In the genomic region with DNA sequence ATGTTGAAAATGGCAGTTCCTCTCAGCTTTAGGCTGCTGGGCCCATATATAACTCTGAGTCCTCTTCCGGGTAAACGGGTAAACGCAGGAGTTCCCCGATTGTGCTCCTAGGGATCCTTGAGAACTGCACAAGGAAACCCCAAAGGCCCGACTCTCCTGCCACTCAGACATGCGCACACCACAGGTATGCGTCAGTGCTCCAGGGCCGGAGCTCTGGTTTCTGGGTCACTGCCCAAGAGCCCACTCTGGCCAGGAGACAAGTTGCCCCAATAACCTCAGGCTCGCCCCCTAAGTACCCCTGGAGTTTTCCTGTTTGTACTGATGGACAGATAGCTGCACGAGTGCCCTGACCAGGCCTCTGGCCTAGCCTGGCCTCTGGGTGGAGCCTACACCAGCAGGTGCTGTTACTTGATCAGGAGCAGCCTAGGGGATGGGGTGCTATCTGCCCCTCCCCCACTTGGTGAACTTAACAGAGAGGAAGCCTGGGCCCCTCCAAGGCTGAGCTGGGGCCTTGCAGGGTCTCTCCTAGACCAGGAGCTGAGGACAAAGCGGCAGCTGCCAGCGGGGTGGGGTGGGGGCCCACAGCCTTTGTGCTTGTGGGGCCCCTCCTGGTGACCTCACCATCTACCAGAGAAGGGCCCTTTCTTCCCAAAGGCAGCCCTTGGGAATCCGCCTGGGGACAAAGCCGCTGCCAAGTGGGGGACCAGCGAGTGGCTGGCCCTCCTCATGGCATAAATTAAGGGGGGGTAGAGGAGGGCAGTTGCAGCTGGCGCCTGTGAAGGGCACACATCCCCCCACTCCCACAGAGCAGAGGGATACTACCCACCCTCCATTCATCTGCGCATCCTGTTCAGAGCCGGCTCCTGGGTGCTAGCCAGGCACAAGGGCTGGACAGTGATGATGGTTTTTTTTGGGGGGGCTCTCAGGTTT, we compare ENCODE assay signal across 9 mouse cellular contexts. TPM values are rescaled to one million over a fixed set of nuclear protein-coding genes. Genes with fewer than 3 reads are reported as not detected.
A peak's percentile ranks its signal among the peaks of the same experiment; 100 is the strongest.
DNase-seq lines count a peak whose midpoint lies in the region; ATAC-seq and TF ChIP-seq lines count a peak whose summit lies in the region.
"Had no signal": no experiment of that assay in that cellular context is flagged by ENCODE, and none has a peak within 500 bp of the region (broad histone marks: within the 10 kb centered on the region; RNA-seq: fewer than 3 reads in every experiment).

No protein-coding gene starts in this region.

- DNase-seq in spleen, adult 2 months (ENCODE audit: low read depth in 1 of 2, low spot score in 2 of 2), result no peak
- DNase-seq in spleen, adult 18-20 months, result no peak
- no peak for DNase-seq in liver, embryonic 11.5 days (ENCODE audit: low spot score)
- DNase-seq in retina, postnatal 1 day, result peak; percentile 98
- no peak for DNase-seq in B cell, adult 2 months
- no peak for DNase-seq in spleen, postnatal 36 days (ENCODE audit: low spot score in 2 of 2)

- no peaks in the 10 kb centered on the region for H3K36me3 ChIP-seq in spleen, adult 2 months (ENCODE audit: control insufficient read depth, insufficient read depth, low read length)
- no peaks in the 10 kb centered on the region for H3K36me3 ChIP-seq in embryonic facial prominence, embryonic 12.5 days
- no peaks in the 10 kb centered on the region for H3K36me3 ChIP-seq in intestine, postnatal 0 days (ENCODE audit: control insufficient read depth, insufficient read depth)
- no peaks in the 10 kb centered on the region for H3K36me3 ChIP-seq in liver, embryonic 11.5 days (ENCODE audit: control insufficient read depth, insufficient read depth, low read length)

- H3K4me2 ChIP-seq in embryonic facial prominence, embryonic 12.5 days (replicated peaks), result peak overlapping the region; percentile 38
- H3K4me2 ChIP-seq in intestine, postnatal 0 days (replicated peaks; ENCODE audit: low read depth), result 0 out of 2 replicates have a peak overlapping the region, but pooled peaks have one; percentile 3
- H3K4me2 ChIP-seq in liver, embryonic 11.5 days, result peak overlapping the region; percentile 35

- peaks cover 14% of the 10 kb centered on the region; the same call in 1 of the 2 replicates for H3K4me1 ChIP-seq in spleen, adult 2 months (ENCODE audit: control insufficient read depth, insufficient read depth, insufficient read length)
- peaks cover 47% of the 10 kb centered on the region for H3K4me1 ChIP-seq in embryonic facial prominence, embryonic 12.5 days
- H3K4me1 ChIP-seq in intestine, postnatal 0 days (replicated peaks; ENCODE audit: control insufficient read depth, insufficient read depth, low read length), result peaks cover 24% of the 10 kb centered on the region
- peaks cover 30% of the 10 kb centered on the region for H3K4me1 ChIP-seq in liver, embryonic 11.5 days (replicated peaks; ENCODE audit: control insufficient read depth, insufficient read depth, low read length)

- ATAC-seq in embryonic facial prominence, embryonic 12.5 days (ENCODE audit: insufficient number of reproducible peaks, insufficient read depth, low FRiP score, low TSS enrichment), result peak; percentile 70
- no peak for ATAC-seq in intestine, postnatal 0 days
- peak; percentile 40 for ATAC-seq in liver, embryonic 11.5 days (replicated peaks; ENCODE audit: low FRiP score)

- TF ChIP-seq POLR2A in spleen, adult 2 months (IDR thresholded peaks at IDR 0.05; ENCODE audit: low read depth, low read length), result no peak

- peak overlapping the region; percentile 65 for H3K27ac ChIP-seq in spleen, adult 2 months (ENCODE audit: insufficient read depth, low read length)
- peak overlapping the region; percentile 72 for H3K27ac ChIP-seq in embryonic facial prominence, embryonic 12.5 days
- H3K27ac ChIP-seq in intestine, postnatal 0 days (ENCODE audit: low read depth, low read length), result peak overlapping the region; percentile 70
- no peak overlapping the region for H3K27ac ChIP-seq in liver, embryonic 11.5 days (ENCODE audit: low read depth, low read length)
- H3K27ac ChIP-seq: liver, embryonic 14.5 days had no signal

- no peak overlapping the region for H3K4me3 ChIP-seq in spleen, adult 2 months (ENCODE audit: extremely low read depth, insufficient read depth, insufficient read length)
- H3K4me3 ChIP-seq in embryonic facial prominence, embryonic 12.5 days, result no peak overlapping the region
- H3K4me3 ChIP-seq in intestine, postnatal 0 days (ENCODE audit: low read depth, low read length), result no peak overlapping the region
- H3K4me3 ChIP-seq in liver, embryonic 11.5 days (ENCODE audit: low read depth, low read length), result no peak overlapping the region

- no peaks in the 10 kb centered on the region for H3K27me3 ChIP-seq in spleen, adult 2 months (ENCODE audit: control insufficient read depth, insufficient read depth, low read length)
- no peaks in the 10 kb centered on the region for H3K27me3 ChIP-seq in embryonic facial prominence, embryonic 12.5 days
- no peaks in the 10 kb centered on the region for H3K27me3 ChIP-seq in intestine, postnatal 0 days (replicated peaks; ENCODE audit: control insufficient read depth, insufficient read depth, low read length)
- H3K27me3 ChIP-seq in liver, embryonic 11.5 days (replicated peaks; ENCODE audit: control insufficient read depth, insufficient read depth, low read length), result no peaks in the 10 kb centered on the region

- WGBS in spleen, adult 2 months, result 73% methylated on average over 18 of the region's 18 CpGs
- WGBS in embryonic facial prominence, embryonic 12.5 days, result 27% methylated on average over 18 of the region's 18 CpGs
- WGBS in intestine, postnatal 0 days, result 45% methylated on average over 18 of the region's 18 CpGs
- 50% methylated on average over 18 of the region's 18 CpGs for WGBS in liver, embryonic 11.5 days

- peak overlapping the region; percentile 29; the same call in 1 of the 2 replicates for H3K9ac ChIP-seq in embryonic facial prominence, embryonic 12.5 days
- H3K9ac ChIP-seq in intestine, postnatal 0 days (ENCODE audit: low read depth, low read length), result 0 out of 2 replicates have a peak overlapping the region, but pooled peaks have one; percentile 7
- H3K9ac ChIP-seq in liver, embryonic 11.5 days (ENCODE audit: low read depth, low read length), result peak overlapping the region; percentile 41; the same call in 1 of the 2 replicates
- H3K9ac ChIP-seq: liver, embryonic 14.5 days had no signal

- no peaks in the 10 kb centered on the region for H3K9me3 ChIP-seq in embryonic facial prominence, embryonic 12.5 days
- H3K9me3 ChIP-seq in intestine, postnatal 0 days (ENCODE audit: control insufficient read depth), result no peaks in the 10 kb centered on the region
- H3K9me3 ChIP-seq in liver, embryonic 11.5 days (ENCODE audit: control insufficient read depth, low read length), result no peaks in the 10 kb centered on the region

- TF ChIP-seq CTCF in spleen, adult 2 months (IDR thresholded peaks at IDR 0.05; ENCODE audit: extremely low read depth, insufficient read depth, insufficient read length, insufficient replicate concordance), result no peak
- no peak; the same call in 1 of the 2 replicates for TF ChIP-seq CTCF in intestine, postnatal 0 days (IDR thresholded peaks at IDR 0.05; ENCODE audit: low read depth)

RNA-seq across cellular contexts. Expression of a gene that starts 15.7 kb away (rescaled TPM):
- 40.6 and 48.1 TPM in 2 replicates for polyA plus RNA-seq in spleen, adult 2 months (2012; rRNA removed)
- 13.3 and 15.1 TPM in 2 replicates for polyA plus RNA-seq in embryonic facial prominence, embryonic 12.5 days (2016; fragmentation: Nextera tagmentation; extraction: Ambion mirVana)
- polyA plus RNA-seq in intestine, postnatal 0 days (2015; fragmentation: Nextera tagmentation; extraction: Ambion mirVana), result 5.6 TPM in 2 replicates
- polyA plus RNA-seq in liver, embryonic 11.5 days (2014; fragmentation: Nextera tagmentation; extraction: Ambion mirVana), result 16.8 and 21.0 TPM in 2 replicates

RNA-seq across cellular contexts. Expression of a gene that starts 19.5 kb away (rescaled TPM):
- 6.2 and 7.7 TPM in 2 replicates for polyA plus RNA-seq in spleen, adult 2 months (2012; rRNA removed)
- 59.7 and 61.3 TPM in 2 replicates for polyA plus RNA-seq in embryonic facial prominence, embryonic 12.5 days (2016; fragmentation: Nextera tagmentation; extraction: Ambion mirVana)
- 29.6 and 32.1 TPM in 2 replicates for polyA plus RNA-seq in intestine, postnatal 0 days (2015; fragmentation: Nextera tagmentation; extraction: Ambion mirVana)
- polyA plus RNA-seq in liver, embryonic 11.5 days (2014; fragmentation: Nextera tagmentation; extraction: Ambion mirVana), result 41.0 and 44.7 TPM in 2 replicates

RNA-seq across cellular contexts. Expression of a gene that starts 19.5 kb away (rescaled TPM):
- polyA plus RNA-seq in spleen, adult 2 months (2012; rRNA removed), result 22.2 and 33.3 TPM in 2 replicates
- polyA plus RNA-seq in embryonic facial prominence, embryonic 12.5 days (2016; fragmentation: Nextera tagmentation; extraction: Ambion mirVana), result 53.0 and 59.7 TPM in 2 replicates
- 42.6 and 44.8 TPM in 2 replicates for polyA plus RNA-seq in intestine, postnatal 0 days (2015; fragmentation: Nextera tagmentation; extraction: Ambion mirVana)
- 60.3 and 67.7 TPM in 2 replicates for polyA plus RNA-seq in liver, embryonic 11.5 days (2014; fragmentation: Nextera tagmentation; extraction: Ambion mirVana)

RNA-seq across cellular contexts. Expression of a gene that starts 21.5 kb away (rescaled TPM):
- polyA plus RNA-seq in spleen, adult 2 months (2012; rRNA removed), result 139 and 197 TPM in 2 replicates
- polyA plus RNA-seq in embryonic facial prominence, embryonic 12.5 days (2016; fragmentation: Nextera tagmentation; extraction: Ambion mirVana), result 339 and 355 TPM in 2 replicates
- 628 and 645 TPM in 2 replicates for polyA plus RNA-seq in intestine, postnatal 0 days (2015; fragmentation: Nextera tagmentation; extraction: Ambion mirVana)
- polyA plus RNA-seq in liver, embryonic 11.5 days (2014; fragmentation: Nextera tagmentation; extraction: Ambion mirVana), result 91.3 and 94.1 TPM in 2 replicates
